Mouse (Mus musculus) left cerebral cortex, adult 2 months (tissue): ENCODE results near the gene Ramp1. TPM values are rescaled to one million over a fixed set of nuclear protein-coding genes. Genes with fewer than 3 reads are reported as not detected.

Experiments used
- DNase-seq, 2 experiments: peaks; one replicate each; pipeline ENCODE4 v3.0.0; 2021 to 2022; ENCODE audit warnings: low spot score in 2 of 2, mixed read lengths in 1 of 2; ENCODE audit errors: extremely low spot score in 1 of 2
- H3K27ac ChIP-seq: fragments of 200-600 bp; 2 replicates; pipeline ENCODE4 v1.8.1; 2022
- H3K4me3 ChIP-seq: fragments of 200-600 bp; 2 replicates; pipeline ENCODE4 v1.8.1; 2022
- CTCF ChIP-seq: fragments of 200-600 bp; IDR thresholded peaks from 2 replicates; pipeline ENCODE4 v1.8.1; 2022; ENCODE audit warnings: antibody characterized with exemption, mild to moderate bottlenecking, moderate library complexity
- intact Hi-C: fragments of 180-260 bp; cut with DNase I; formaldehyde crosslinking; loops from one replicate; pipeline ENCODE4 v1.15.1; 2025
- total RNA-seq, 2 experiments: library from RNA; stranded (reverse); gene quantifications; 2 replicates each; pipeline ENCODE4 v1.2.3; 2021

Ramp1 gene
- total RNA-seq, 2 experiments from 2014 or later, result 52.6 to 53.0 TPM

GRCm38 (mm10) chr1:91241249-91241648, 61.6 kb downstream of the Ramp1 start:
- TF ChIP-seq CTCF, result no peak
- DNase-seq, result no peak
- H3K4me3 ChIP-seq, result no peak overlapping the region
- intact Hi-C loops, result loop anchor here (10.0 kb wide), 1 partner anchor 126 kb away; no protein-coding TSS in a partner anchor
- H3K27ac ChIP-seq, result no peak overlapping the region

DNA sequence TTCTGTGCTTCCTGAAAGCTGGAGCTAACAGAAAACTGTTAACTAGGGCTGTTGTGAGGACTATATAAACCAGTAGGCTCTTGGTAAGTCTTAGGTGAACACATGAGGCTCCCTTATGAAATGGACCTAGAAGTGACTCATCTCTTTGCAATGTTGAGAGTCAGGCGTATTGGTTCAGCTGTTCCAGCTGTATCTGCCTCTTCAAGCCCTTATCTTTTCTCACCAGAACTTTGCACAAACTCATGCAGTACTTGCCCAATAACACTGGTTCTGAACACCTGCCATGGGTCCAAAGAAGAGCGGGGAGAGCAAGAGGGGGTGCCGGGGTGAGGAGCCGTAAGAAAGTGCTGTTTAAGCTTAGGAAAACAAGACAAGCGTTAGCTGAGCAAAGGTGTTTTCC, 68.6 kb downstream of the Ramp1 start:
- TF ChIP-seq CTCF, result no peak
- DNase-seq, result no peak
- no peak overlapping the region for H3K4me3 ChIP-seq
- no peak overlapping the region for H3K27ac ChIP-seq
- intact Hi-C loops, result loop anchor here (10.0 kb wide), 1 partner anchor 133 kb away; no protein-coding TSS in a partner anchor

GRCm38 (mm10) chr1:91248970-91249369, 69.3 kb downstream of the Ramp1 start:
- intact Hi-C loops, result loop anchor here (10.0 kb wide), 1 partner anchor 134 kb away; no protein-coding TSS in a partner anchor
- no peak overlapping the region for H3K4me3 ChIP-seq
- no peak for DNase-seq
- no peak for TF ChIP-seq CTCF
- no peak overlapping the region for H3K27ac ChIP-seq

GRCm38 (mm10) chr1:91249564-91250414, 70.2 kb downstream of the Ramp1 start, which contains the start of gene Ube2f:
Gene Ube2f (plus strand): TSS chr1:91250304.
- peak; percentile 54 for TF ChIP-seq CTCF
- peak within 1 kb of the TSS; percentile 82 for H3K4me3 ChIP-seq
- H3K27ac ChIP-seq, result peak within 1 kb of the TSS; percentile 86
- peak; percentile 93 to 94 for DNase-seq
- intact Hi-C loops, result loop anchor here (10.0 kb wide), 1 partner anchor 135 kb away; no protein-coding TSS in a partner anchor

- TF ChIP-seq CTCF, result no peak
- Histone ChIP-seq H3K27ac (peak overlapping the region; percentile 86), H3K4me3 (peak overlapping the region; percentile 82)
- intact Hi-C loops, result no loop called here
- peak in 1 of 2 experiments; percentile 25 for DNase-seq
Observed at GRCm38 (mm10) chr1:91250415-91251147, 71.0 kb downstream of the Ramp1 start.

GRCm38 (mm10) chr1:91251148-91251650, 71.6 kb downstream of the Ramp1 start:
- Histone ChIP-seq H3K4me3 (peak overlapping the region; percentile 82), H3K27ac (peak overlapping the region; percentile 86)
- no peak for TF ChIP-seq CTCF
- intact Hi-C loops, result no loop called here
- no peak for DNase-seq

DNA sequence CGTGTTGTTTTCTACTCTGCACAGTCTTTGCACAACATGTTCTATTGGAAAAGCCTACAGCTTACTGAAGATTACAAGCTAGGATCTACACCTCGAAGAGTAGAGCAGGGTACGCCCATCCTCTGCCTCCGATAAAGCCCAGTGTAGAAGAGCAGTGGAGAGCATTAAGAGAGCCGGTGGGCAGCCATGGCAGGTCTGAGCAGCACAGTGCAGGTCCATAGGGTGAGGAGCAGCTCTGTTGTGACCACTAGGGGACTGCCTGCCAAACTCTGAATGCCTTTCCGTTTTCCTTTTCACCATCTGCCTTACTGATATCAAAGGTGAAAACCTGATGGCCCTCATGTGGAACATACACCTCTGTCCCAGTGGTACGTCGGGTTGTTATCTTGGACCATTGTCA, 72.3 kb downstream of the Ramp1 start:
- peak; percentile 36 for TF ChIP-seq CTCF
- no peak for DNase-seq
- no peak overlapping the region for H3K27ac ChIP-seq
- intact Hi-C loops, result no loop called here
- H3K4me3 ChIP-seq, result no peak overlapping the region

- H3K4me3 ChIP-seq, result no peak overlapping the region
- DNase-seq, result no peak
- intact Hi-C loops, result no loop called here
- TF ChIP-seq CTCF, result no peak
- no peak overlapping the region for H3K27ac ChIP-seq
Observed at GRCm38 (mm10) chr1:91257918-91258317, 78.3 kb downstream of the Ramp1 start.

GRCm38 (mm10) chr1:91259794-91260193, 80.2 kb downstream of the Ramp1 start:
- no peak for DNase-seq

GRCm38 (mm10) chr1:91262508-91262907, 82.9 kb downstream of the Ramp1 start:
- Histone ChIP-seq H3K27ac (no peak overlapping the region), H3K4me3 (no peak overlapping the region)
- no peak for TF ChIP-seq CTCF
- intact Hi-C loops, result no loop called here
- no peak for DNase-seq

More at GRCm38 (mm10) chr1:91259794-91260193, 80.2 kb downstream of the Ramp1 start:
- no peak for TF ChIP-seq CTCF
- intact Hi-C loops, result no loop called here
- Histone ChIP-seq H3K4me3 (no peak overlapping the region), H3K27ac (no peak overlapping the region)

DNA sequence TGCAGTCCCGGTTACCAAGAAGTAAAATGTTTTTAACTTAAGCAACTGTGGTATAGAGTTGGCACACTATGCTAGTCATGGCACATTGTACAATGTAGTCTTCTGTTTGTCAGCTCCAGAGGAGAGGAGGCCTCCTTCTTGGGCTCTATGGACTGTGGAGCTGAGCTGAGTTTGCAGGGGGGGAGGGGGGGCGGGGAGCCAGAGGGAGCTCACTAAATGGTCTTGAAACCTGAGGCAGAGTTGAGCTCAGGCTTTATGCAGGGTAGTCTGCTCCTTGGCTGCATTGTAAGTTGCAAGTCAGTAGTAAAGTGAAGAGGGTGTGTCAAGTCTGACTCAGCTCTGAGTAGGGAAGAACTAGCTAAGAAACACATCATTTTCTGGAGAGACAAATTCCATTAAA, 92.6 kb downstream of the Ramp1 start:
- Histone ChIP-seq H3K27ac (no peak overlapping the region), H3K4me3 (no peak overlapping the region)
- TF ChIP-seq CTCF, result no peak
- DNase-seq, result no peak
- intact Hi-C loops, result no loop called here

Other genes with a start within 250 kb of the Ramp1 start
- not detected for gene Prlh, start 226.7 kb upstream of the Ramp1 start, total RNA-seq
- under 1 TPM in 1 of 2 experiments, not detected in 1; 0.23 TPM for gene Rab17, start 210.2 kb upstream of the Ramp1 start, total RNA-seq
- 10 to 100 TPM; 71.4 to 75.1 TPM for gene Lrrfip1, start 181.1 kb upstream of the Ramp1 start, total RNA-seq
- gene Rbm44, start 34.7 kb upstream of the Ramp1 start, total RNA-seq, result not detected
- gene Ube2f, start 70.5 kb downstream of the Ramp1 start, total RNA-seq, result 10 to 100 TPM; 54.0 to 55.3 TPM
- gene Scly, start 118.5 kb downstream of the Ramp1 start, total RNA-seq, result 10 to 100 TPM; 18.3 to 20.0 TPM
- gene Espnl, start 142.3 kb downstream of the Ramp1 start, total RNA-seq, result under 1 TPM; 0.25 to 0.30 TPM
- gene Klhl30, start 171.2 kb downstream of the Ramp1 start, total RNA-seq, result under 1 TPM in 1 of 2 experiments, not detected in 1; 0.14 TPM
- gene Erfe, start 186.6 kb downstream of the Ramp1 start, total RNA-seq, result under 1 TPM; 0.16 to 0.38 TPM
- 10 to 100 TPM; 59.8 to 64.8 TPM for gene Ilkap, start 219.0 kb downstream of the Ramp1 start, total RNA-seq
- gene Hes6, start 234.2 kb downstream of the Ramp1 start, total RNA-seq, result 10 to 100 TPM; 13.4 to 14.6 TPM